Mouse (Mus musculus): ENCODE measurements around the gene Fam83d.
A peak's percentile ranks its signal among the peaks of the same experiment; 100 is the strongest.
"Not testable (repeated sequence)": the region's sequence is repeated elsewhere in the genome, so short reads cannot be mapped to it uniquely, and the experiment has no call there.

The Fam83d gene

GRCm38 (mm10) chr2:158767742-158768339, at the start of gene Fam83d:
Fam83d (plus strand) TSS chr2:158768093.
- DNase-seq (ENCODE audit: low spot score): peak; percentile 98

GRCm38 (mm10) chr2:158718816-158719549, 48.9 kb upstream of the Fam83d start:
- DNase-seq (ENCODE audit: low spot score): peak; percentile 63

- no peak for DNase-seq (ENCODE audit: low spot score)
Measured at GRCm38 (mm10) chr2:158720715-158721370, 47.0 kb upstream of the Fam83d start.

- DNase-seq (ENCODE audit: low spot score): no peak
Measured at GRCm38 (mm10) chr2:158721481-158721880, 46.4 kb upstream of the Fam83d start.

GRCm38 (mm10) chr2:158722135-158722534, 45.8 kb upstream of the Fam83d start:
- no peak for DNase-seq (ENCODE audit: low spot score)

GRCm38 (mm10) chr2:158722991-158723551, 44.8 kb upstream of the Fam83d start:
- no peak for DNase-seq (ENCODE audit: low spot score)

GRCm38 (mm10) chr2:158723806-158724205, 44.1 kb upstream of the Fam83d start:
- DNase-seq (ENCODE audit: low spot score): no peak

- DNase-seq (ENCODE audit: low spot score): no peak
Measured at GRCm38 (mm10) chr2:158726252-158726651, 41.6 kb upstream of the Fam83d start.

- DNase-seq (ENCODE audit: low spot score): no peak
Measured at GRCm38 (mm10) chr2:158728061-158728815, 39.7 kb upstream of the Fam83d start.

- no peak for DNase-seq (ENCODE audit: low spot score)
Measured at GRCm38 (mm10) chr2:158730896-158731295, 37.0 kb upstream of the Fam83d start.

GRCm38 (mm10) chr2:158732521-158732920, 35.4 kb upstream of the Fam83d start:
- DNase-seq (ENCODE audit: low spot score): no peak

GRCm38 (mm10) chr2:158733136-158733535, 34.8 kb upstream of the Fam83d start:
- no peak for DNase-seq (ENCODE audit: low spot score)

- peak; percentile 60 for DNase-seq (ENCODE audit: low spot score)
Measured at GRCm38 (mm10) chr2:158733914-158734313, 34.0 kb upstream of the Fam83d start.

- DNase-seq (ENCODE audit: low spot score): peak; percentile 50
Measured at GRCm38 (mm10) chr2:158734500-158735152, 33.3 kb upstream of the Fam83d start.

GRCm38 (mm10) chr2:158735340-158735739, 32.6 kb upstream of the Fam83d start:
- peak; percentile 45 for DNase-seq (ENCODE audit: low spot score)

- not testable (repeated sequence) for DNase-seq (ENCODE audit: low spot score)
Measured at GRCm38 (mm10) chr2:158736247-158736646, 31.6 kb upstream of the Fam83d start.

- no peak for DNase-seq (ENCODE audit: low spot score)
Measured at GRCm38 (mm10) chr2:158738591-158738990, 29.3 kb upstream of the Fam83d start.

GRCm38 (mm10) chr2:158739113-158739512, 28.8 kb upstream of the Fam83d start:
- no peak for DNase-seq (ENCODE audit: low spot score)

GRCm38 (mm10) chr2:158741011-158741501, 26.8 kb upstream of the Fam83d start:
- DNase-seq (ENCODE audit: low spot score): no peak

- DNase-seq (ENCODE audit: low spot score): no peak
Measured at GRCm38 (mm10) chr2:158742431-158742830, 25.5 kb upstream of the Fam83d start.

- no peak for DNase-seq (ENCODE audit: low spot score)
Measured at GRCm38 (mm10) chr2:158743518-158744141, 24.3 kb upstream of the Fam83d start.

Data from lung, postnatal 25 days (tissue).